Mouse (Mus musculus): Measurements from ENCODE around the gene Aaas. TPM values are rescaled to one million over a fixed set of nuclear protein-coding genes. Genes with fewer than 3 reads are reported as not detected.
A peak's percentile ranks its signal among the peaks of the same experiment; 100 is the strongest.
"Not testable (repeated sequence)": the region's sequence is repeated elsewhere in the genome, so short reads cannot be mapped to it uniquely, and the experiment has no call there.

Gene Aaas
- polyA plus RNA-seq, 1 experiment from 2014 or later, result 95.6 TPM

GRCm38 (mm10) chr15:102335925-102336324 is 14.6 kb downstream of the Aaas start:
- H3K36me3 ChIP-seq, result peaks cover 88% of the 10 kb centered on the region
- not testable (repeated sequence) for ATAC-seq (ENCODE audit: insufficient number of reproducible peaks, insufficient read depth, low FRiP score, low TSS enrichment, low read depth); H3K27ac ChIP-seq; H3K4me2 ChIP-seq; H3K4me3 ChIP-seq (replicated peaks); H3K9me3 ChIP-seq; H3K27me3 ChIP-seq; H3K9ac ChIP-seq (replicated peaks)
- peaks cover 21% of the 10 kb centered on the region for H3K4me1 ChIP-seq (replicated peaks)
- WGBS, result 93% methylated on average over 5 of the region's 5 CpGs

- Histone ChIP-seq H3K27ac (no peak overlapping the region), H3K4me1 (replicated peaks) (peaks cover 22% of the 10 kb centered on the region), H3K27me3 (no peaks in the 10 kb centered on the region), H3K9ac (replicated peaks) (no peak overlapping the region), H3K4me3 (replicated peaks) (no peak overlapping the region), H3K4me2 (no peak overlapping the region), H3K36me3 (peaks cover 90% of the 10 kb centered on the region), H3K9me3 (no peaks in the 10 kb centered on the region)
- 84% methylated on average over 8 of the region's 8 CpGs for WGBS
- ATAC-seq (ENCODE audit: insufficient number of reproducible peaks, insufficient read depth, low FRiP score, low TSS enrichment, low read depth), result no peak
These were observed 15.3 kb downstream of the Aaas start for GRCm38 (mm10) chr15:102335254-102335653.

- Histone ChIP-seq H3K27ac (peak within 1 kb of the TSS; percentile 79), H3K9ac (replicated peaks) (peak within 1 kb of the TSS; percentile 75), H3K27me3 (no peaks in the 10 kb centered on the region), H3K36me3 (peaks cover 75% of the 10 kb centered on the region), H3K4me3 (replicated peaks) (peak within 1 kb of the TSS; percentile 76), H3K4me1 (replicated peaks) (peaks cover 30% of the 10 kb centered on the region), H3K4me2 (peak within 1 kb of the TSS; percentile 87), H3K9me3 (no peaks in the 10 kb centered on the region)
- WGBS, result under 1% methylated on average over 30 of the region's 30 CpGs
- peak; percentile 88 for ATAC-seq (ENCODE audit: insufficient number of reproducible peaks, insufficient read depth, low FRiP score, low TSS enrichment, low read depth)
These were observed 19.0 kb downstream of the Aaas start, which contains the start of gene Myg1 for GRCm38 (mm10) chr15:102331610-102332015. Myg1 (plus strand) TSS chr15:102331709.

GRCm38 (mm10) chr15:102326892-102327291 is 23.7 kb downstream of the Aaas start:
- Histone ChIP-seq H3K4me3 (replicated peaks) (peak overlapping the region; percentile 82), H3K36me3 (peaks cover 56% of the 10 kb centered on the region), H3K9me3 (no peaks in the 10 kb centered on the region), H3K9ac (replicated peaks) (peak overlapping the region; percentile 79), H3K27ac (peak overlapping the region; percentile 87; the same call in 1 of the 2 replicates), H3K27me3 (no peaks in the 10 kb centered on the region), H3K4me2 (peak overlapping the region; percentile 89), H3K4me1 (replicated peaks) (peaks cover 18% of the 10 kb centered on the region)
- no peak for ATAC-seq (ENCODE audit: insufficient number of reproducible peaks, insufficient read depth, low FRiP score, low TSS enrichment, low read depth)
- 67% methylated on average over 8 of the region's 8 CpGs for WGBS

GRCm38 (mm10) chr15:102326022-102326576 is 24.5 kb downstream of the Aaas start, which contains the start of gene Pfdn5:
Pfdn5 (plus strand) TSS chr15:102326116.
- WGBS, result under 1% methylated on average over 40 of the region's 40 CpGs
- Histone ChIP-seq H3K9ac (replicated peaks) (peak within 1 kb of the TSS; percentile 79), H3K4me2 (peak within 1 kb of the TSS; percentile 89), H3K4me3 (replicated peaks) (peak within 1 kb of the TSS; percentile 82), H3K36me3 (peaks cover 62% of the 10 kb centered on the region), H3K9me3 (no peaks in the 10 kb centered on the region), H3K27ac (peak within 1 kb of the TSS; percentile 87), H3K27me3 (no peaks in the 10 kb centered on the region), H3K4me1 (replicated peaks) (peaks cover 14% of the 10 kb centered on the region)
- peak; percentile 78; the same call in 1 of the 2 replicates for ATAC-seq (ENCODE audit: insufficient number of reproducible peaks, insufficient read depth, low FRiP score, low TSS enrichment, low read depth)

GRCm38 (mm10) chr15:102324654-102325473 is 25.7 kb downstream of the Aaas start:
- Histone ChIP-seq H3K4me1 (replicated peaks) (peaks cover 11% of the 10 kb centered on the region), H3K4me3 (replicated peaks) (0 out of 2 replicates have a peak overlapping the region, but pooled peaks have one; percentile 19), H3K27me3 (no peaks in the 10 kb centered on the region), H3K4me2 (peak overlapping the region; percentile 89), H3K9ac (replicated peaks) (no peak overlapping the region), H3K9me3 (no peaks in the 10 kb centered on the region), H3K27ac (no peak overlapping the region), H3K36me3 (peaks cover 63% of the 10 kb centered on the region)
- WGBS, result 77% methylated on average over 12 of the region's 12 CpGs
- ATAC-seq (ENCODE audit: insufficient number of reproducible peaks, insufficient read depth, low FRiP score, low TSS enrichment, low read depth), result no peak

GRCm38 (mm10) chr15:102316263-102316662 is 34.3 kb downstream of the Aaas start:
- WGBS, result 88% methylated on average over 6 of the region's 6 CpGs
- no peak for ATAC-seq (ENCODE audit: insufficient number of reproducible peaks, insufficient read depth, low FRiP score, low TSS enrichment, low read depth)

GRCm38 (mm10) chr15:102315292-102315691 is 35.3 kb downstream of the Aaas start:
- H3K27me3 ChIP-seq, result no peaks in the 10 kb centered on the region
- H3K4me2 ChIP-seq, result no peak overlapping the region
- peaks cover 89% of the 10 kb centered on the region for H3K36me3 ChIP-seq
- H3K9me3 ChIP-seq, result no peaks in the 10 kb centered on the region
- no peak overlapping the region for H3K9ac ChIP-seq (replicated peaks)
- H3K4me1 ChIP-seq (replicated peaks), result no peaks in the 10 kb centered on the region
- 94% methylated on average over 8 of the region's 8 CpGs for WGBS
- H3K4me3 ChIP-seq (replicated peaks), result no peak overlapping the region
- no peak overlapping the region for H3K27ac ChIP-seq
- ATAC-seq (ENCODE audit: insufficient number of reproducible peaks, insufficient read depth, low FRiP score, low TSS enrichment, low read depth), result no peak

More at GRCm38 (mm10) chr15:102316263-102316662, 34.3 kb downstream of the Aaas start:
- H3K4me3 ChIP-seq (replicated peaks), result no peak overlapping the region
- no peak overlapping the region for H3K4me2 ChIP-seq
- H3K36me3 ChIP-seq, result peaks cover 91% of the 10 kb centered on the region
- no peaks in the 10 kb centered on the region for H3K4me1 ChIP-seq (replicated peaks)
- no peaks in the 10 kb centered on the region for H3K27me3 ChIP-seq
- H3K9me3 ChIP-seq, result no peaks in the 10 kb centered on the region
- no peak overlapping the region for H3K9ac ChIP-seq (replicated peaks)
- H3K27ac ChIP-seq, result no peak overlapping the region

- Histone ChIP-seq H3K4me1 (replicated peaks) (no peaks in the 10 kb centered on the region), H3K4me2 (no peak overlapping the region), H3K36me3 (peaks cover 89% of the 10 kb centered on the region), H3K4me3 (replicated peaks) (no peak overlapping the region), H3K9me3 (no peaks in the 10 kb centered on the region), H3K27me3 (no peaks in the 10 kb centered on the region), H3K9ac (replicated peaks) (no peak overlapping the region), H3K27ac (no peak overlapping the region)
- ATAC-seq (ENCODE audit: insufficient number of reproducible peaks, insufficient read depth, low FRiP score, low TSS enrichment, low read depth), result no peak
These were observed 39.1 kb downstream of the Aaas start for GRCm38 (mm10) chr15:102311489-102311888.

GRCm38 (mm10) chr15:102310074-102310845 is 40.3 kb downstream of the Aaas start:
- no peak for ATAC-seq (ENCODE audit: insufficient number of reproducible peaks, insufficient read depth, low FRiP score, low TSS enrichment, low read depth)
- H3K27ac ChIP-seq, result no peak overlapping the region
- no peak overlapping the region for H3K4me2 ChIP-seq
- WGBS, result 81% methylated on average over 10 of the region's 10 CpGs
- H3K36me3 ChIP-seq, result peaks cover 89% of the 10 kb centered on the region
- H3K4me3 ChIP-seq (replicated peaks), result no peak overlapping the region
- no peaks in the 10 kb centered on the region for H3K27me3 ChIP-seq
- H3K9ac ChIP-seq (replicated peaks), result no peak overlapping the region
- no peaks in the 10 kb centered on the region for H3K4me1 ChIP-seq (replicated peaks)
- no peaks in the 10 kb centered on the region for H3K9me3 ChIP-seq

GRCm38 (mm10) chr15:102308717-102309116 is 41.9 kb downstream of the Aaas start:
- Histone ChIP-seq H3K27ac (no peak overlapping the region), H3K9me3 (no peaks in the 10 kb centered on the region), H3K4me1 (replicated peaks) (no peaks in the 10 kb centered on the region), H3K9ac (replicated peaks) (no peak overlapping the region), H3K36me3 (peaks cover 89% of the 10 kb centered on the region), H3K4me2 (no peak overlapping the region), H3K27me3 (no peaks in the 10 kb centered on the region), H3K4me3 (replicated peaks) (no peak overlapping the region)
- 80% methylated on average over 9 of the region's 9 CpGs for WGBS
- no peak for ATAC-seq (ENCODE audit: insufficient number of reproducible peaks, insufficient read depth, low FRiP score, low TSS enrichment, low read depth)

Measured in limb, embryonic 12.5 days (tissue).